Mouse (Mus musculus): ENCODE results near the gene Il25.

Gene Il25

GRCm38 (mm10) chr14:54932645-54933150 is at the start of gene Il25:
Gene Il25 (plus strand): TSS chr14:54932695.
- DNase-seq, result no peak

GRCm38 (mm10) chr14:54883154-54884021 is 49.1 kb upstream of the Il25 start, which contains the start of the genes Bcl2l2 and Gm20521:
Gene Bcl2l2 (plus strand): TSS chr14:54883377.
Gene Gm20521 (plus strand): TSS chr14:54883441.
- DNase-seq, result peak; percentile 82 to 89

GRCm38 (mm10) chr14:54884022-54884712 is 48.3 kb upstream of the Il25 start:
- DNase-seq, result no peak

GRCm38 (mm10) chr14:54885309-54885708 is 47.2 kb upstream of the Il25 start:
- no peak for DNase-seq

- DNase-seq, result no peak
These were observed 40.3 kb upstream of the Il25 start, which contains the start of gene Pabpn1 for GRCm38 (mm10) chr14:54892200-54892599. Gene Pabpn1 (plus strand): TSS chr14:54892500.

GRCm38 (mm10) chr14:54893651-54894181 is 38.8 kb upstream of the Il25 start:
- DNase-seq, result peak; percentile 99

- DNase-seq, result peak; percentile 64 to 70
These were observed 38.0 kb upstream of the Il25 start for GRCm38 (mm10) chr14:54894296-54895151.

- DNase-seq, result no peak
These were observed 35.0 kb upstream of the Il25 start for GRCm38 (mm10) chr14:54897445-54897844.

GRCm38 (mm10) chr14:54900383-54900782 is 32.1 kb upstream of the Il25 start:
- DNase-seq, result peak; percentile 70 to 79

GRCm38 (mm10) chr14:54903641-54904040 is 28.9 kb upstream of the Il25 start:
- DNase-seq, result no peak

GRCm38 (mm10) chr14:54908682-54909081 is 23.8 kb upstream of the Il25 start:
- DNase-seq, result no peak

- DNase-seq, result no peak
These were observed 20.2 kb upstream of the Il25 start for GRCm38 (mm10) chr14:54912109-54912850.

- peak; percentile 67 to 70 for DNase-seq
These were observed 19.6 kb upstream of the Il25 start, which contains the start of gene Slc22a17 for GRCm38 (mm10) chr14:54912886-54913285. Gene Slc22a17 (minus strand): TSS chr14:54913132.

- no peak for DNase-seq
These were observed 19.2 kb upstream of the Il25 start for GRCm38 (mm10) chr14:54913343-54913742.

GRCm38 (mm10) chr14:54920076-54920685 is 12.3 kb upstream of the Il25 start:
- DNase-seq, result no peak

- DNase-seq, result peak; percentile 52 to 53
These were observed 7.7 kb upstream of the Il25 start for GRCm38 (mm10) chr14:54924641-54925348.

GRCm38 (mm10) chr14:54925349-54926342 is 6.8 kb upstream of the Il25 start, which contains the start of gene Efs:
Gene Efs (minus strand): TSS chr14:54926126.
- DNase-seq, result peak; percentile 41 to 57

GRCm38 (mm10) chr14:54926401-54927158 is 5.9 kb upstream of the Il25 start:
- DNase-seq, result peak; percentile 21 to 26

Measured in lung, adult 18-20 months (tissue).